Mouse (Mus musculus) lung, postnatal 0 days (tissue): ENCODE data around the gene Gm6993.

Experiments used
- CTCF ChIP-seq: IDR thresholded peaks from 2 replicates; pipeline ENCODE4 v1.5.1; 2016; ENCODE audit warnings: antibody characterized with exemption, mild to moderate bottlenecking
- EP300 ChIP-seq: IDR thresholded peaks from 2 replicates; pipeline ENCODE4 v1.6.1; 2016; ENCODE audit warnings: antibody characterized with exemption, mild to moderate bottlenecking, control low read depth

DNA sequence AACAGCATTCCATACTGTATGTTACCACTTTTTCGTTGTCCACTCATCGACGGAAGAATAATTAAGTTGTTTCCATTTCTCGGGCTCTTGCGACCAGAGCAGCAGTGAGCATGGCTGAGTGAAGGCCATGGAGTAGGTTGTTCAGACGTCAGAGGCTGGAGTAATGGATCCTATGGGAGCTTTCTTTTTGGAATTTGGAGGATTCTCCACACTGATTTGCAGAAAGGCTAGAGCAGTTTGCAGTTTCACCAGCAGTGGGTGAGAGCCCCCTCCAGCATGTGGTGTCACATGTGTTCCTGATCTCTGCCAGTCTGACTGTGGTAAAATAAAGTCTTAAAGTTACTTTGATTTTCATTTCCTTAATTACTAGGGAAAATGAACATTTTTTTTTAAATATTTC lies 25.6 kb upstream of the Gm6993 start:
- TF ChIP-seq CTCF (no peak), EP300 (no peak)
